Mouse (Mus musculus) embryonic facial prominence, embryonic 10.5 days (tissue): ENCODE data around the gene Map10. TPM values are rescaled to one million over a fixed set of nuclear protein-coding genes. Genes with fewer than 3 reads are reported as not detected.
A peak's percentile ranks its signal among the peaks of the same experiment; 100 is the strongest.

Experiments used
- DNase-seq: peaks from one replicate; pipeline ENCODE4 v3.0.0-alpha.2; 2017; ENCODE audit warnings: low spot score
- H3K27ac ChIP-seq: fragments of 300-500 bp; sonication (generic); replicated peaks from 2 replicates; pipeline ENCODE4 v1.5.1; 2016; ENCODE audit warnings: mild to moderate bottlenecking
- H3K27me3 ChIP-seq: fragments of 300-500 bp; sonication (generic); replicated peaks from 2 replicates; pipeline ENCODE4 v1.6.1; 2016; ENCODE audit warnings: low read depth, mild to moderate bottlenecking; ENCODE audit not compliant: poor library complexity, severe bottlenecking
- H3K36me3 ChIP-seq: fragments of 300-500 bp; sonication (generic); replicated peaks from 2 replicates; pipeline ENCODE4 v1.6.1; 2016; ENCODE audit warnings: mild to moderate bottlenecking, moderate library complexity
- H3K4me1 ChIP-seq: fragments of 300-500 bp; sonication (generic); 2 replicates; pipeline ENCODE4 v1.6.1; 2016
- H3K4me3 ChIP-seq: fragments of 300-500 bp; sonication (generic); 2 replicates; pipeline ENCODE4 v1.5.1; 2016; ENCODE audit warnings: mild to moderate bottlenecking, moderate library complexity
- H3K9me3 ChIP-seq: fragments of 300-500 bp; sonication (generic); 2 replicates; pipeline ENCODE4 v1.6.1; 2016; ENCODE audit warnings: mild to moderate bottlenecking
- WGBS: fragments of 180-500 bp; shearing (Covaris S2); methylation state at CpG from one replicate; pipeline ENCODE4 v1.1.7; 2016; 5-methylcytosine and 5-hydroxymethylcytosine counted together
- polyA plus RNA-seq: library from polyadenylated mRNA; unstranded; fragments of >200 nt; fragmentation: Nextera tagmentation; extraction: Ambion mirVana; gene quantifications from 2 replicates; pipeline ENCODE4 v1.2.1, GENCODE M21; 2016

Gene Map10
- polyA plus RNA-seq, 1 experiment from 2014 or later = 5.7 TPM

DNA sequence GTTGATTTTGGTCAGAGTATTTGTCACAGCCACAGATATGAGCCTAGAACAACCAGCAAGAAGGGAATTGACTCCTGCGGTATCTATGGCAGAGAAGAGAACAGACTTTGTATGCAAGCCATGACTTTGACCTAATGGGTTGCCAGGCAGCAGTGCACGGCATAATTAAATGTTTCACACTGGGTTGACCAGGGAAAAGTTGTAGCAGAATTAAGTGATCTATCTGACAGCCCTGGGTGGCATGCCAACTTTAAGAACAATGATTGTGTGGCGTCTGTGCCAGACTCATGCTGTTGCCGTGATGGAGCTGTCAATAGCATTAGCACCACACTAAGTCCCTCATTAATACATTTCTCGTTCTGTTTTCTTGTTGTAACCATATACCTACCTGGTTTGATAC, 11.1 kb upstream of the Map10 start:
- H3K27me3 ChIP-seq = 0 out of 2 replicates have a peak, but pooled peaks cover 3% of the 10 kb centered on the region
- H3K9me3 ChIP-seq = no peaks in the 10 kb centered on the region
- H3K36me3 ChIP-seq = no peaks in the 10 kb centered on the region
- 90% methylated on average over 5 of the region's 5 CpGs for WGBS
- no peak overlapping the region for H3K27ac ChIP-seq
- no peak for DNase-seq
- 0 out of 2 replicates have a peak, but pooled peaks cover 3% of the 10 kb centered on the region for H3K4me1 ChIP-seq
- no peak overlapping the region for H3K4me3 ChIP-seq

DNA sequence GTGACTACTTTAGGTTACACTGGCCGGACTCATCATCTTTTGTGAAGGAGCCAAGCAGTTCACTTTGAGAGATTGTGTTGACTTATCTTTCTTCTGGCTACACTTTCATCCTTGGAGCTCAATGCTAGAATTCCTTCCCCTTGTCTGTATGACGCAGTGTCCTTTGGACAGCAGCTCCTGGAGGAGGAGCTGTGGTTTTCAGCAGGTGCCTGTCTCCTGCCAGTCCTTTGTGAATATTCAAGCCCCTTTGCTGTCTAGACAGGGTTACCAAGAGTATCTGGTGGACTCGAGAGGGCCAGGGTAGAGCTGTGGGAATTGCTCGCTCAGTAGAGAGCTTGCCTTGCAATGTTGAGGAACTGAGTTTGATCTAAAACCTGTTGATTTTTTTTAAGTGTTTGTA, 10.7 kb upstream of the Map10 start:
- H3K27me3 ChIP-seq = 0 out of 2 replicates have a peak, but pooled peaks cover 3% of the 10 kb centered on the region
- DNase-seq = no peak
- no peaks in the 10 kb centered on the region for H3K36me3 ChIP-seq
- no peak overlapping the region for H3K4me3 ChIP-seq
- no peaks in the 10 kb centered on the region for H3K9me3 ChIP-seq
- no peak overlapping the region for H3K27ac ChIP-seq
- 85% methylated on average over 4 of the region's 4 CpGs for WGBS
- 0 out of 2 replicates have a peak, but pooled peaks cover 3% of the 10 kb centered on the region for H3K4me1 ChIP-seq

DNA sequence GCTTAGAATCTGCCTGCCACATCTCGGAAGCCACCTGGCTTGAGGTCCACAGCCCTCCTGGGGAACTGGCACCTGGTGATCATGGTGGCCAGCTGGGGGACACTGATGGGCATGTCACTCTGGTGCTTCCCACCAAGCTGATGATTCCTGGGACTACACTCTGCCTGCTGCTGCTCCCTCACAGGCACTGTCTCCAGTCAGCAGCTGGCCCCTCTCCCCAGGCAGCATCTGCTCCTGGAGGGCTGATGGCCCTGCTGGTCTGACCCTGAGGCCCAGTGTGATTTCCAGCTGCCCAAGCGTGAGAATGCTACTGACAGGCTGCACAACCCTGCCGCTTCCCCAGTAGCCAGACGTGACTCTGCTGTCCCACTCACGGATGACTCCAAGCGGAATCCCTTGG, 9.2 kb upstream of the Map10 start:
- WGBS = 83% methylated on average over 6 of the region's 6 CpGs
- H3K27me3 ChIP-seq = peaks cover 2% of the 10 kb centered on the region; the same call in 1 of the 2 replicates
- no peak overlapping the region for H3K4me3 ChIP-seq
- DNase-seq = no peak
- H3K27ac ChIP-seq = no peak overlapping the region
- 0 out of 2 replicates have a peak, but pooled peaks cover 5% of the 10 kb centered on the region for H3K4me1 ChIP-seq
- no peaks in the 10 kb centered on the region for H3K36me3 ChIP-seq
- no peaks in the 10 kb centered on the region for H3K9me3 ChIP-seq

DNA sequence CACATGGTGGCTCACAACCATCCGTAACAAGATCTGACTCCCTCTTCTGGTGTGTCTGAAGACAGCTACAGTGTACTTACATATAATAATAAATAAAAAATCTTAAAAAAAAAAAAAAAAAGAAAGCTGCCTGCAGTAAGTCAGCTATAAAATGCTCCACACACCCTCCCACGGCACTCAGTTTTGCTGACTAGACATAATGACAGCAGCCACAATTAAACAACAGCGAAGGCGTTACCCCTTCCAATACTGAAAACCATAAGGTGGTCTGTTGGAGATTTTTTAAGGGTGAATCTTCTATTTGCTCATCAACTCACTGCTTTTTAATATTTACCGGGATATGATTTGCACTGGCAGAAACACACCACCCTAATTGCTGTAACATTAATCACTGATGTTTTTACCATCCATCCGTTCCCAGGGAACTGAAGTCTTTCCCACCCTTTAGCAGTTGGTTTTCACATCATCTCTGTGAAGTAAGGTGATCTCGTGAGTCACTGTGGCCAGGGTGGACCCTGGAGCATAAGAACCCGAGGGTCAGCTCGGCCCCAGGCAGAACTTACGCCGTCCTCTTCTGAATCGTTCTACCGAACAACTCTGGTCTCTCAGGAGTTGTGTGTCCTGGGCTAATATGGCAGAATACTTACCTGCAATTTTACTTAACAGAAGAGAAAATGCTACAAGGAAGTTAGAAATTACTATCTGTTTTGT, 7.5 kb upstream of the Map10 start:
- Histone ChIP-seq H3K27me3 (peaks cover 4% of the 10 kb centered on the region; the same call in 1 of the 2 replicates), H3K27ac (no peak overlapping the region), H3K4me1 (peaks cover 15% of the 10 kb centered on the region), H3K36me3 (no peaks in the 10 kb centered on the region), H3K9me3 (no peaks in the 10 kb centered on the region), H3K4me3 (no peak overlapping the region)
- 93% methylated on average over 13 of the region's 13 CpGs for WGBS
- no peak for DNase-seq

DNA sequence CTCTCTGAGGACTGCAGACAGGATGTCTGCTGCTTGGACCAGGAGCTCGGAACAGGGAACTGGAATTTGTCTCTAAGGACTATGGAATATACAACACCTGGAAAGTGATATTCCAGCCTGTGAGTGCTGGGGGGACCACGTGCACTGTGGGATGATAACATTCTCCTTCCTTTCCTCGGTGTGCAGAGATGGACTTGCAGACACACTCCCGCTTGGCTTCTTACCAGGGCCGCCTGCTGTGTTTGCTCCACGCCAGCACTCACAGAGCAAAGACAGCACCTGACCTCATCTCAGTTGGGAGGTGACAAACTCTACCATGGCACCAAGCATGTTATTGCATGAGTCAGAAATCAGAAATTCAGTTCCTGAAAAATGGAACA, 7.0 kb upstream of the Map10 start:
- WGBS = 81% methylated on average over 6 of the region's 6 CpGs
- Histone ChIP-seq H3K27ac (no peak overlapping the region), H3K9me3 (no peaks in the 10 kb centered on the region), H3K27me3 (peaks cover 4% of the 10 kb centered on the region; the same call in 1 of the 2 replicates), H3K4me3 (no peak overlapping the region), H3K36me3 (no peaks in the 10 kb centered on the region), H3K4me1 (peaks cover 15% of the 10 kb centered on the region)
- DNase-seq = no peak

DNA sequence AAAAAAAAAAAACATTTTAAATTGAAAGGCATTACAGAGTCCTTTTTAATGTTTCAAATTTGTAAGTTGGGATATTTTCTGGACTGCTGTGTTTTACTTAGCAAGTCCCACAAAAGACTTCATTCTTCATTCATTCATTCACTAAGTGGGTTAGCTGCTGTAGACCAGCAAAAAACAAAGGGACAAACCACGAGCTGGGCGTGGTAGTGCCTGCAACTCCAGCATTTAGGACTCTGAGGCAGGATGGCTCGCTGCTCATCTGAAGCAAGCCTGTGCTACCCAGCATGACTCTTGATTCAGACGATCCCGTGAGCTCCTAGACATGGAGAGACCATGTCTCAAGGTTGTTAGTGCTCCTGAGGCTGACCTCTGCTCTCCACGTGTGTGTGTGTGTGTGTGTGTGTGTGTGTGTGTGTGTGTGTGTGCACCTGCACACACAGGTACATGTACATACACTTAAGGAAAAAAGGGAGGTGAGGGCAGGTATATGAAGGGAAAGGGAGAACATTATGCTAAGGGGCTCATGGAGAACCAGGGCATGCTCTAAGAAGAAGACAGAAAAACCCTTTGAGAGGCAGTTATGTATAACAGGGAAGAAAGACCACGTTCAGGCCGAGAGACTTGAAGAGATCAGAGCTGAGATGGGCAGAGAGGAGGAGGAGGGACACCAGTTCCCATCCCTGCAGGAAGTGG, 4.3 kb upstream of the Map10 start:
- 60% methylated on average over 8 of the region's 8 CpGs for WGBS
- no peak for DNase-seq
- Histone ChIP-seq H3K36me3 (peaks cover 2% of the 10 kb centered on the region; the same call in 1 of the 2 replicates), H3K9me3 (peaks cover 11% of the 10 kb centered on the region; the same call in 1 of the 2 replicates), H3K27me3 (peaks cover 12% of the 10 kb centered on the region), H3K4me1 (peaks cover 24% of the 10 kb centered on the region), H3K27ac (no peak overlapping the region), H3K4me3 (no peak overlapping the region)

DNA sequence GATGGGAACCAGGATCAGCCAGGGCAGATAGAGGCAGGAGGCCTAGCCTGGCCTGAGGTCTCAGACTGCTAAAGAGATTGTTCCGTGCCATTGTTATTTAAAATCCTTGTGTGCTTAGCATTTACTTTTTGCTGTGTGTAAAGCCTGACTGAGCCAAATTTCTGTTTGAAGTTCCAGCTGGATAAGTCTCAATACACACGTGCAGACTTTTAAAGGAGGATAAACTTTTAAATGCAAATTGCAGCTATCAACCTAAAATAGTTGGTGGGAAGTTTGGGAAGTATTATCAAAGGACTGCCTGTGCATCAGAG, 3.8 kb upstream of the Map10 start:
- Histone ChIP-seq H3K4me3 (no peak overlapping the region), H3K36me3 (peaks cover 7% of the 10 kb centered on the region), H3K9me3 (peaks cover 16% of the 10 kb centered on the region), H3K4me1 (peaks cover 22% of the 10 kb centered on the region), H3K27me3 (peaks cover 12% of the 10 kb centered on the region), H3K27ac (no peak overlapping the region)
- no peak for DNase-seq
- WGBS = 35% methylated on average over 2 of the region's 2 CpGs

DNA sequence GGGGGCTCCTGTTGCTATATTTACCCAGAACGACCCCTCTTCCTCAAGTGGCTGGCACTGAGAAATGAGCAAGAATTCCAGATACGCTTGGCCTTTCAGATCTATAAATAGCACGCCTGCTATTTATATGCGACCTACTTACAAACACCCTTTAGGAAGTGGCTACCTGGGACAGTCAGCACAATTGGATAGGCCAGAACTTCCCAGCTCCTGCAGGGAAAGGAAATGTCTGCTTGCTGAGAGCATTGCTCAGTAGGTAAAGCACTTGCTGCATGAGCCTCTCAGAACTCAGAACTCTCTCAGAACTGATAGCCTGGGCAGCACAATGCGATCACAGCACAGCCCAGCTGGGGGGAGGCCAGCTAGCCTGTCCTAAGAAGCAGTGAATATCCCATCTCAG, 3.4 kb upstream of the Map10 start:
- Histone ChIP-seq H3K4me1 (peaks cover 22% of the 10 kb centered on the region), H3K27me3 (peaks cover 12% of the 10 kb centered on the region), H3K4me3 (no peak overlapping the region), H3K36me3 (peaks cover 11% of the 10 kb centered on the region), H3K27ac (no peak overlapping the region), H3K9me3 (peaks cover 20% of the 10 kb centered on the region)
- WGBS = 50% methylated on average over 5 of the region's 5 CpGs
- DNase-seq = no peak

DNA sequence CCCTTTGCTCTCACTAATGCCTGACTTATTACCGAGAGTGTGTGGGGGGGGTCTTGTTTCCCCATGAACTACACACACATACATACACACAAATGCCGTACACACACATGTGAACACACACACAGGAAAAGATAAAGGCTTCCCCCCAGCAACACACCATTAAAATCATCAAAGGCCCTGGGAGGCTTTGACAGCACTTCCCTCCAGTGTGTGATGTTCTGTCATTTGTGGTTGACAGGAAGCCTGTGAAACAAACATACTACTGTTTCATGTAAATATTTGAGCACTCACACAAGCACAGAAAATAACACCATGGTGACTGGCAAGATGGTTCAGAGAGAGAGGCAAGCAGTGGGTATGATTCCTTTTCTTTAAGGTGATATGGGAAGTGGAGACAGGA, 2.4 kb upstream of the Map10 start:
- WGBS = 88% methylated on average over 2 of the region's 2 CpGs
- Histone ChIP-seq H3K4me3 (no peak overlapping the region), H3K9me3 (peaks cover 30% of the 10 kb centered on the region), H3K4me1 (peaks cover 22% of the 10 kb centered on the region), H3K36me3 (peaks cover 22% of the 10 kb centered on the region), H3K27me3 (peaks cover 12% of the 10 kb centered on the region), H3K27ac (no peak overlapping the region)
- DNase-seq = no peak

DNA sequence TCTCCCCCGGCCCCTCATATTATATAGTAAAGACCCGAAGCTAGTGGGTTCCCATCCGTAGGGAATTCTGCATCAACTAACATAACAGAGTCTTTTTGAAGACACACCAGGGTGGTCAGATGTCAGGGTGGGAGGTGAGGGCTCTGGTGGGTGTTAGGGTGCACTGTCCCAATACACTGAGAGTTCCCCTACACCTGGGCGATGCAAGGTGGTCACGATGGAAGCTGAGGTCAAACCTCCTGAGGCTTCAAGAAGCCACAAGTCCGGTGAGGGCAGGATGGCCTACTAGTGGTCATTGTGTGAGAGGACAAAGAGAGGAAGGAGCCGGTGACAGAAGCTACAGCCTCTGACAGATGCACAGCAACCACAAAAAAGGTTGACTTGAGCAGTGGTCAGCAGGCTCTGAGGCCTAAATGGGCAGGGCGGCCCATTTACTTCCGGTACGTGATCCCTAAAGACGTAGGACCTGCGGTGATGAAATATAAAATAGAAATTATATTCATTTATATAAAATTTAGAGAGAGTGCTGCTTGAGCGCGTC, 389 bp upstream of the Map10 start:
- Histone ChIP-seq H3K27ac (peak overlapping the region; percentile 91), H3K9me3 (peaks cover 31% of the 10 kb centered on the region), H3K4me3 (peak overlapping the region; percentile 77), H3K4me1 (peaks cover 22% of the 10 kb centered on the region), H3K27me3 (peaks cover 12% of the 10 kb centered on the region), H3K36me3 (peaks cover 24% of the 10 kb centered on the region)
- 80% methylated on average over 14 of the region's 14 CpGs for WGBS
- no peak for DNase-seq

DNA sequence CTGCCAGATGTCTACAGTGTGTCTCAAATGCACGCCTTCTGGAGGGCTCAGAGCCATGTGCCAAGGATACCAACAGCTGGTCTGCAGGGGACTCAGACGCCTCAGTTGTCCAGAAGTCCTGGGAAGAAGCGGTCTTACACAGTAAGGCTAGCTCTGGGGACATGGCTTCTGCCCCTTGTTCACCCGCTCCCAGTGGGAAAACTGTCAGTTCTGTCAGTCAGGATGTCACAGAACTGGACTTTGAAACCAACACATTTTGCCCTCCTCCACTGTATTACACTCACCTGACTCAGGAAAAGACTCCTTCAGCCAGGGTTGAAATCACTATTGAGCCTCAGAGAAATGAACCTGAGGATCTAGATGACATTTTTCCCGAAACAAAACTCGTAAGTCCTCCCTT, 802 bp downstream of the Map10 start:
- Histone ChIP-seq H3K27ac (peak overlapping the region; percentile 91), H3K36me3 (peaks cover 24% of the 10 kb centered on the region), H3K4me3 (peak overlapping the region; percentile 77), H3K27me3 (peaks cover 10% of the 10 kb centered on the region), H3K9me3 (peaks cover 31% of the 10 kb centered on the region), H3K4me1 (peaks cover 20% of the 10 kb centered on the region)
- WGBS = 91% methylated on average over 6 of the region's 6 CpGs
- DNase-seq = no peak

DNA sequence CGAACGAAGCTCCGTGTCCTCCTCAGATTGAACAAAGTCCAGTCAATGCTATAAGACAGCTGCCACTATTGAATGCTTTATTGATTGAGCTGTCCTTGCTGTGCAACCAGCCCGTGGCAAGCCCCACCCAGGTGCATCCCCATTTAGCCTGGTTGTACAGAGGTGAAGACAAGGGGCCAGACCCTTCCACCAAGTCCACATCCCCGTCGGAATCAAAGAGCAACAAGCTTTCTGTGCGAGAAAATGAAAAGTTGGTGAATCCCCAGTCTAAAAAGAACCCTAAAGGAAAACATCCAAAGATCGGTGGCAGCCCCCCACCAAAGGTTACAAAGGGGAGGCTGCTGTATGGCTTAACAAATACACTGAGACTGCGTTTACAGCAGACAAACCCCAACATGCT, 1.3 kb downstream of the Map10 start:
- 96% methylated on average over 9 of the region's 9 CpGs for WGBS

DNA sequence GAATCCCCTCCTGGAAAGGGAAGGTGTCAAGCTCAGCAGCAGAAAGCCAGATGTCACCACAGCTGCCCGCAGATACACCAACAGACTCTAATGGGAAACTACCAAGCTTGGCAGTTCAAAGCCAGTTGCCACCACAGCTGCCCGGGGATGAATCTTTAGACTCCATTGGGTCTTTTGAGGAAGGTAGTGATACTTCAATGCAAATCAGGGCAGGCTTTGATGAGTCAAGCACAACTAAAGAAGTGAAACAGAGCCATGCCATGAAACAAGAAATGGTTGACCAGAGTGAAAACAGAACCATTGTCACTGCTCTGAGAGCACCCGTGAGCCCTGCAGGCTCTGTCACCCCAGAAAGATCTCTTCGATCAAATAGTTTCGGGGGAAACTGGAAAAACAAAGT, 1.8 kb downstream of the Map10 start:
- Histone ChIP-seq H3K27ac (no peak overlapping the region), H3K4me1 (peaks cover 14% of the 10 kb centered on the region), H3K9me3 (peaks cover 31% of the 10 kb centered on the region), H3K36me3 (peaks cover 24% of the 10 kb centered on the region), H3K27me3 (peaks cover 8% of the 10 kb centered on the region; the same call in 1 of the 2 replicates), H3K4me3 (no peak overlapping the region)
- 95% methylated on average over 5 of the region's 5 CpGs for WGBS
- no peak for DNase-seq

More for the DNA sequence above, 1.3 kb downstream of the Map10 start:
- peaks cover 8% of the 10 kb centered on the region; the same call in 1 of the 2 replicates for H3K27me3 ChIP-seq
- peaks cover 24% of the 10 kb centered on the region for H3K36me3 ChIP-seq
- H3K9me3 ChIP-seq = peaks cover 31% of the 10 kb centered on the region
- peaks cover 17% of the 10 kb centered on the region for H3K4me1 ChIP-seq
- no peak overlapping the region for H3K27ac ChIP-seq
- no peak overlapping the region for H3K4me3 ChIP-seq
- DNase-seq = no peak
